Mouse (Mus musculus): Measurements from ENCODE around the gene Safb. TPM values are rescaled to one million over a fixed set of nuclear protein-coding genes. Genes with fewer than 3 reads are reported as not detected.
A peak's percentile ranks its signal among the peaks of the same experiment; 100 is the strongest.

The Safb gene
- polyA plus RNA-seq, 1 experiment from 2014 or later, result 66.4 TPM

DNA sequence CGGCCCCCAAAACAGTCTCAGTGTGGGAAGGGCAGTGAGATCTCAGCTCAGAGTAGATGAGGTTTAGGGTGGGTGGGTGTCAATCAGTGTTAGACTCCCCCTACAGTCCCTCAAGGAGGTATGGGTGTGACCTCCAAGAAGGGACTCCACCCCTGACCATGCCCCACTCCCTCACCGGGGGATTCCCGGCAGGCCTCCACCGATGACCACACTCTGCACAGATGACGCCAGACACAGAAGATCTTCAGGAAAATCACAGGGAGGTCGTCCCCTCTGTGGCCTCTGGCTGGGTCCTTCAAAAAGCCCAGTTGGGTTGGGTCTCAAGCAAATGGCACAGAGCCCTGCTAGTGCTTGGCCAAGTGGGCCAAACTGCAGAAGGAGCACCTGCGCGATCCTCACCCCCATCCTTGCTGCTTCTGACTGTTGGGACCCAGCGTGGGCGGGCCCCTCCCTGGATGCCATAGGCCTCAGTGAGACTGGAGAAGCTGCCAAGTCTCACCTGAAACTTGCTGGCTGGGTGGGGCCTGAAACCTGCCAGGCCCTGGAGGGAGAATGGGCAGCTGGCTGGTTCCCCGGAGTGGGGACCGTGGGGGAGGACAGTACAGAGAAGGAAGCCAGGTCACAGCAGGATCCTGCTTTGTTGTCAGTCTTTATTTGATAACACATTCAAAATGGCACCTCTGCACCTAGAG is 33.7 kb upstream of the Safb start:
- H3K27ac ChIP-seq, result no peak overlapping the region
- no peaks in the 10 kb centered on the region for H3K79me2 ChIP-seq (ENCODE audit: inconsistent target)
- no peak overlapping the region for H3K4me3 ChIP-seq (ENCODE audit: inconsistent target)

DNA sequence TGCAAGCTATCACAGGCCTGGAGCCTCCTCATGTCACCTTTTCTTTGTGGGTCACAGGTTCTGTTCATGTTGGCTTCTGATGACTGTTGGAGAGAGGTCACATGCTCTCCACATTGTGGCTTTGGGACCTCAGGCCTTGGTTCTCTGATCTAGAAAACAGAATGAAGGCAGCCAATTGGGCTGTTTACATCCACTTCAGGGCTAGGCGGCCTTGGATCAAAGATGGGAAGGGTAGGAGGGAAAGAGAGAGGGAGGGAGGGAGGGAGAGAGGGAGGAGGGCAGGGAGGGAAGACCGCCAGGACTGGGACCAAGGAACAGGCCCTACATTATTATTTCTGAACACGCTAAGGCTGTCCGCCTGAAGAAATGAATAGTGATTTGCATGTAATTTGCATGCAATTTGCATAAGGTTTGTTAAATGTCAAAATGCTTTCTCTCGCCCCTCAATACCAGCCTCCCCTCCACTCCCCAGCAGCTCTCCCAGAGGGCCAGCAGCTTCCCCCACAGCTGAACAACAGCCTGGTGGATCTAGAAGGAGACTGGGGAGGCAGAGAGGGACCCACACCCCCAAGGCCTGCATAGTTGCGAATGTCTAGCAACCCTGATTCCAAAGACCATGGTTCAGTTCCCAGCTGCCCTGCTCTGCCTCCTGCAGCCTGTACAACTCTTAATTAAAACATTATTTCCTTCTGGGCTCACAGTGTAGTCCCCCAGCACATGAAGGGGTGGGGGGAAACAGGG is 32.6 kb upstream of the Safb start:
- Histone ChIP-seq H3K36me3 (ENCODE audit: inconsistent target) (no peaks in the 10 kb centered on the region), H3K4me3 (ENCODE audit: inconsistent target) (no peak overlapping the region), H3K79me2 (ENCODE audit: inconsistent target) (no peaks in the 10 kb centered on the region), H3K27ac (no peak overlapping the region)
- WGBS (ENCODE audit: missing documents), result 98% methylated on average over 5 of the region's 6 CpGs

More for the DNA sequence above, 33.7 kb upstream of the Safb start:
- no peaks in the 10 kb centered on the region for H3K36me3 ChIP-seq (ENCODE audit: inconsistent target)
- 90% methylated on average over 12 of the region's 12 CpGs for WGBS (ENCODE audit: missing documents)

DNA sequence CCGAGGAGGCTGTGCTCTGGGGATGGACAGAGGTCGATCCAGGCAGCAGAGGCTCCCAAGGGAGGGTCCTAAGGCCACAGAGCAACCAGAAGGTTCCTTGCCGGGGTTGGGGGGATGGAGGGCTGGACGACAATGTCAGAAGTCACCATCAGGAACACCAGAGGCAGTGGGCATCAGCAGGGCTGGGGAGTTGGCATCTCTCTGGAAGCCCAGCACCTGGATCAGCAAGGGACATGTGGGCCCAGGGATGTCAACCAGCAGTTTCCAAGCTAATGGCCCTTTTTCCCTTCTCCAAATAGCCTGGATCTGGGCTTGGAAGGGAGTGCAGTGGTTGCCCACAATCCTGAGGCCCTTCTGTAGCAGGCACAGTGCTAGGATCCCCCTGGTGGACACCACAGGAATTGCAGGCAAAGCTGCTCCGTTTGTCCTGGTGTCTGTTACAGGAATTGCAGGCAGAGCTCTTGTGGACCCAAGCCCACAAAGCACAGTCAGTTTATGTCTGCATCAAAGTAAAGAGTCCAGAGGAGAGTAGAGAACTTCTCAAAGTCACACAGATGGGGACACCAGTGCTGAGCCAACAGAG is 31.8 kb upstream of the Safb start:
- Histone ChIP-seq H3K4me3 (ENCODE audit: inconsistent target) (no peak overlapping the region), H3K79me2 (ENCODE audit: inconsistent target) (no peaks in the 10 kb centered on the region), H3K27ac (no peak overlapping the region), H3K36me3 (ENCODE audit: inconsistent target) (no peaks in the 10 kb centered on the region)
- 67% methylated on average over 5 of the region's 5 CpGs for WGBS (ENCODE audit: missing documents)

DNA sequence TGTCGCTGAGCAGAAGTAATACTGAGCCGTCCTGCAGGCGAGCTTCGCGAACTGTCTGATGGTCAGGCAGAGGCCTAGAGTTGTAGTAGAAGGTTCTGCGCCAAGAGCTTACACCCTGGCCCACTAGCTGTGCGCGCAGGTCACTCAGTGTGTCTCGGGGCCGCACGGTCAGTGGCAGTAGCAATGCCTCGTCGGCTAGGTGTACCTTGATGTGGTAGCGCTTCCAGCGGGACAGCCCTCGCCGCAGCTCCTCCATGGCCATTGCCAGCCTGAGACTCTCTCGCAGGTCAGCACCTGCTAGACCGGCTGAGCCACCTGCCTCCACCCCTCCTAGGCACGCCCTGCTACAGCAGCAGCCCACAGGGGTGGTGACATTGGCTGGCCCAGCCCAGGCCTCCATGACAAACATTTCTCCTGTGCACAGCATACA is 30.5 kb upstream of the Safb start, which contains the start of gene Gm20219:
Gene Gm20219 (minus strand): TSS at position 266 of the 430 bp plus-strand sequence.
- Histone ChIP-seq H3K27ac (no peak within 1 kb of the TSS), H3K79me2 (ENCODE audit: inconsistent target) (no peaks in the 10 kb centered on the region), H3K36me3 (ENCODE audit: inconsistent target) (no peaks in the 10 kb centered on the region), H3K4me3 (ENCODE audit: inconsistent target) (no peak within 1 kb of the TSS)
- WGBS (ENCODE audit: missing documents), result 94% methylated on average over 20 of the region's 20 CpGs

DNA sequence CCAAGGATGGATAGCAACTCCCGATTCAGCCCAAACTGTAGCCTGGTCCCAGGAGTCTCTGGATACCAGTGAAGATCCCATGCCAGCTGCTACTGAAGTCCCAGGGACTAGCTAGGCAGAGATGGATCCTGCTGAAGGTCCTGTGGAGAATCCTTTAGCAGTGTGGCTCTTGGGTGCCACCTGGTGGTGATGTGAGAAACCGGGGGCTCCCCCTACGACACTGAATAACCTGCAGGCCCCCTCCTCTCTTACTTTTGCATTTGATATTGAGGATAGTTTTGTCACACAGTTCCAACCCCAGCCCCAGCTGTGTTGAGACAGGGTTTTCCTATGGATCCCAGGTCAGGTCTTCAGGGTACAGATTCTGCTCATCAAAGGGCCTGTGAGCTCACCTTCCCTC is 26.2 kb upstream of the Safb start:
- no peak overlapping the region for H3K27ac ChIP-seq
- WGBS (ENCODE audit: missing documents), result 22% methylated on average over 3 of the region's 3 CpGs
- peaks cover 24% of the 10 kb centered on the region for H3K36me3 ChIP-seq (ENCODE audit: inconsistent target)
- H3K79me2 ChIP-seq (ENCODE audit: inconsistent target), result no peaks in the 10 kb centered on the region
- no peak overlapping the region for H3K4me3 ChIP-seq (ENCODE audit: inconsistent target)

DNA sequence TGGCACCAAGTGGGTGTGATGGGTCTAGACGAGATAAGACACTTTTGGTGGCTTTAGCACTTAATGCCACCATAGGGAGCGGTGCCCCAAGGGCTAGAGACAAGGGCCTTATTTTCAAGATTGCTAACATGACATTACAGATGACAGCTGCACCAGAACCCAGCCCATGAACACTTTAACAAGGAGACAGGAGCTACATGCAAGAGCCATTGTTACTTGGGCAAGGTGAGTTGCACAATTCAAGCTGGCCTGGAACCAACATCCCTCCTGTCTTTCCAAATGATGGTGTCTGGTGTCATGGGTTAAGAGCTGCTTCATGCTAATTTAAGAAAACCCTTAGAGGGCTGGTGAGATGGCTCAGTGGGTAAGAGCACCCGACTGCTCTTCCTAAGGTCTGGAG is 25.2 kb upstream of the Safb start:
- peaks cover 33% of the 10 kb centered on the region for H3K36me3 ChIP-seq (ENCODE audit: inconsistent target)
- H3K4me3 ChIP-seq (ENCODE audit: inconsistent target), result no peak overlapping the region
- no peaks in the 10 kb centered on the region for H3K79me2 ChIP-seq (ENCODE audit: inconsistent target)
- WGBS (ENCODE audit: missing documents), result 75% methylated on average over 2 of the region's 3 CpGs
- no peak overlapping the region for H3K27ac ChIP-seq

DNA sequence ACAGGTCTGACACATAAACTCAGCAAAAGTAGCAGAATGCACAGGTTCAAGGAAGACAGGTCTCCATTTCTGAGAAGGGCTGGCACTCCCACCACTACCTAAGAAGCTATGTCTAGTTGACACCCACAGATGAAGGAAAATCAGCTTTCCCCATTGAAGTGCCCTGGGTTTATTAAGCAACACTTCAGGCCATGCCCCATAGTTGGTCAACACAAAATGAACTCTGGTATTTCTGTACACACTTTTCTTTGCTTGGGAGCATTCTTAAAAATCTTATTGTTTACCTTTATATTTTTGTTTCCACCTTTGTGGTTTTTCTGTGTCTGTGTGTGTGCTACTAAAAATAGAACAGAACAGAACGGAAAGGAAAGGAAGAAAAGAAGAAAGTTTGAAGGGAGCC is 24.5 kb upstream of the Safb start:
- 38% methylated on average over 1 of the region's 1 CpGs for WGBS (ENCODE audit: missing documents)
- H3K4me3 ChIP-seq (ENCODE audit: inconsistent target), result no peak overlapping the region
- H3K36me3 ChIP-seq (ENCODE audit: inconsistent target), result peaks cover 40% of the 10 kb centered on the region
- H3K27ac ChIP-seq, result no peak overlapping the region
- no peaks in the 10 kb centered on the region for H3K79me2 ChIP-seq (ENCODE audit: inconsistent target)

DNA sequence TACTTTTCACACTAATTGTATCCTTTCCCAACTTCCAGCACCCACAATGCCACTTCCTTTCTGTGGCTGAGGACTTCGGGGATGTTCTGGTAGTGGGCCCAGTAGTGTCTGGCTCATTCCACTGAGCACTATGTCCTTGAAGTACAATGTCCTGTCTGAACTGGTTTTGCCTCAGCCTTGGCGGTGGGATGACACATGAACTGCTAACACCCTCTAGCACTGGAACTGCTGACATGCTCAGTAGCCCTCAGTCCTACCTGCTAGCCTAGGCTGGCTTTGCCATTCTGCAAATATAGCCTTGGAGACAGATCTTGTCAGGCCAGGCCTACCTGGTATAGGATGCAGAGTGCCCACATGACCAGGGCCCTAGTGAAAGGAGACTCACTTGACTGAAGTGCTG is 22.8 kb upstream of the Safb start:
- H3K27ac ChIP-seq, result no peak overlapping the region
- no peaks in the 10 kb centered on the region for H3K79me2 ChIP-seq (ENCODE audit: inconsistent target)
- WGBS (ENCODE audit: missing documents), result 75% methylated on average over 2 of the region's 2 CpGs
- peaks cover 55% of the 10 kb centered on the region for H3K36me3 ChIP-seq (ENCODE audit: inconsistent target)
- no peak overlapping the region for H3K4me3 ChIP-seq (ENCODE audit: inconsistent target)

DNA sequence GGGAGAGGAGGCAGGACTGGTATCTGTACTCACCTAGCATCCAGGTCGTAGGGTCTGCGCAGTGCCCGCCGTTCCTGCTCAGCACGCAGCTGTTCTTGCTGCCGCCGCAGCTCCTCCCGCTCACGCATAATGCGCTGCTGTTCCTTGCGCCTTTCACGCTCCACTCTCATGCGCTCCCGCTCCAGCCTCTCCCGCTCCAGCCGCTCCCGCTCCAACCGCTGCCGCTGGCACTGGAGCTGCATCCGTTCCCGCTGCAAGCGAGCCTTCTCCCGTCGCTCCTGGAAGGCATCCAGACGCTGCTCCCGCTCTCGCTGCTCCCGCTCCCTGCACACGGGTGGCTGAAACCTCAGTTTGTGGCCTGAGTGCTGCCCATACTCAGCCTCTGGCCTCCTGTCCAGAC is 18.3 kb upstream of the Safb start:
- Histone ChIP-seq H3K4me3 (ENCODE audit: inconsistent target) (no peak overlapping the region), H3K27ac (no peak overlapping the region), H3K79me2 (ENCODE audit: inconsistent target) (no peaks in the 10 kb centered on the region), H3K36me3 (ENCODE audit: inconsistent target) (peaks cover 98% of the 10 kb centered on the region)
- 93% methylated on average over 29 of the region's 29 CpGs for WGBS (ENCODE audit: missing documents)

DNA sequence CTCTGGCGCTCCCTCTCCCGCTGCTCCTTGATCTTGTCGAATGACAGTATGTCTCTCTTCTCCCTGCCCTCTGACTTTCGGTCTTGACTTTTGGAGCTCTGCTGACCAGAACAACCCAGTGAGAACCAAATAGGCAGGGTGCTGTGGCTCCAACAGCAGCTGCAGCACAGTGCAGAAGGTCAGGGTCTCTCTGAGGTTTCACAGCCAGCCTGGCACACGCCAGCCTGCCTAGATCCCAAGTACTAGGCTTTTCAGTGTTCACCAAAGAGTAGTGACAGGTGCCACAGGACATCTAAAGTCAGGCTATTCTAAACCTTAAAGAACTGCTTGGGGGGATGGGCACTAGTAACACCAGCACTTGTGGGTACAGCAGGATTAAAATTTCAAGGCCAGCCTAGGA is 17.7 kb upstream of the Safb start:
- no peaks in the 10 kb centered on the region; the same call in 1 of the 2 replicates for H3K79me2 ChIP-seq (ENCODE audit: inconsistent target)
- H3K27ac ChIP-seq, result no peak overlapping the region
- 88% methylated on average over 5 of the region's 5 CpGs for WGBS (ENCODE audit: missing documents)
- H3K36me3 ChIP-seq (ENCODE audit: inconsistent target), result peaks cover 98% of the 10 kb centered on the region
- no peak overlapping the region for H3K4me3 ChIP-seq (ENCODE audit: inconsistent target)

DNA sequence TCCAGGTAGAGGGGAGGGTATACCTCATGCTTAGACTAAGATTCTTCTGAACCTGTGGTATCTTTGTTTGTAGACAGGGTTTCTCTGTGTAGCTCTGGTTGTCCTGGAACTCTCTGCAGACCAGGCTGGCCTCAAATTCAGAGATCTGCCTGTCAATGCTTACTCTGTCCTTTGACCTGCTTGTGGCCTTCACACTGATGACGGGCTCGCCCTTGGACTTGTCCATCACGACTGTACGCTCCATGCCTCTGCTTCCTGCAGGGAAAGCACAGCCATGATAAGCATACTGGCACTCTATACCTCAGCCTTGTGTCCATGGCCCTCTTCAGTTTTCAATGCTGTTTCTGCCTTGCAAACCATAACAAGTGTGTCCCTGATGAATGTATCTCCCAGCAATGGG is 17.3 kb upstream of the Safb start:
- WGBS (ENCODE audit: missing documents), result 94% methylated on average over 4 of the region's 4 CpGs
- H3K79me2 ChIP-seq (ENCODE audit: inconsistent target), result no peaks in the 10 kb centered on the region; the same call in 1 of the 2 replicates

DNA sequence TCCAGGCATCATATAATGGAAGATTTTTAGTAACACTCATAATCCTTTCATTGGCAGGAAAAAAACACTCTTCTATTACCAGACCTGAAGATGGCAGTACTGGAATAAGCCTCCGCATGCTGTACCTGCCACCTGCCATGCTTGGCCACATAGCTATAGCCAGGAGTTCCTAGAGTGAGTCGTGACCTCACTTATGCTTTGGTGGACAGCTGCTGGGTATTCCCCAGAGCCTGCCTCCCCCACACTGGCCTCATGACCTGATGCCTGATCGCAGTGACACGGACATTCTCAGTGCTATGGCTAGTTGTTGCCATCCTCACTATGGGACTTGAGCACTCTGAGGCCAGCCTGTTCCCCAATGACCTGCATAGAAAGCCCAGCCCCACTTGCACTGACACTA is 14.3 kb upstream of the Safb start:
- Histone ChIP-seq H3K4me3 (ENCODE audit: inconsistent target) (no peak overlapping the region), H3K27ac (no peak overlapping the region), H3K79me2 (ENCODE audit: inconsistent target) (peaks cover 6% of the 10 kb centered on the region; the same call in 1 of the 2 replicates), H3K36me3 (ENCODE audit: inconsistent target) (peaks cover 92% of the 10 kb centered on the region)
- WGBS (ENCODE audit: missing documents), result 98% methylated on average over 4 of the region's 4 CpGs

More for the DNA sequence above, 17.3 kb upstream of the Safb start:
- Histone ChIP-seq H3K27ac (no peak overlapping the region), H3K4me3 (ENCODE audit: inconsistent target) (no peak overlapping the region), H3K36me3 (ENCODE audit: inconsistent target) (peaks cover 98% of the 10 kb centered on the region)

DNA sequence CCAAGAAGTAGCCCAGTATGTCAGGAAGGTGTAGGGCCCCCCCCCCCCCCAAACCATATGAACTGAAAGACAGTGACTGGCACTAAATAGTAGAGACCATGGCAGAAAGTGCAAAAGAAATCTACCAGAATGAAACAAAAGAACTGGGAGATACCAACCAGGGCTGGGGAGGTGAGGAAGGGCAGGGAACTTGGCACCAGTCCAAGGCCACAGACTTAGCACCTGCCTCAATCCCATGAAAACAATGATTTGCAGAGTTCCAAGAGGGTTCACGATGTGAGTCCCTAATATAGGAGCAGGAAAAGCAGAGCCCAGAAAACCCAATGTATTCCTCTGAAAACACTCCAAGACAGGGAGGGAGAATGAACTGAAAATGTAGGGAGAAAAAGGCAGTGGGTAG is 12.5 kb upstream of the Safb start:
- peaks cover 86% of the 10 kb centered on the region for H3K36me3 ChIP-seq (ENCODE audit: inconsistent target)
- WGBS (ENCODE audit: missing documents), result 93% methylated on average over 1 of the region's 1 CpGs
- no peak overlapping the region for H3K4me3 ChIP-seq (ENCODE audit: inconsistent target)
- no peak overlapping the region for H3K27ac ChIP-seq
- H3K79me2 ChIP-seq (ENCODE audit: inconsistent target), result peaks cover 10% of the 10 kb centered on the region; the same call in 1 of the 2 replicates

DNA sequence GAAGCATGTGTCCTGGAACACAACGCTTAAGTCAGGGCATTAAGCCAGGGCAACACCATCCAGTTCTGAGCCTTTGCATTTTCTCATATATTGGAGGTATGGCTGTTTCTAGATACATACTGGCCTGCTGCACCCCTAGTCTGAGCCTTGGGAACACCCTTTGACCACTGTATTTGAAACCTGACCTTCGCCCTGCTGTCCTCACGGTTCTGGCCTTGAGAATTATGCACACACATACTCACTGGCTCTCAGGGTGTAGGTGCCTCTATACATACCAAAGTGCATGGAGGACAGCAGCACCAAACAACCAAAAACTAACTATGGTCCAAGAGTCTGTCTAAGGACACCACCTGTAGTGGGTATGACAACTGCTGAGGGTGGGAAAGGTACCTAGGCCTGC is 11.7 kb upstream of the Safb start:
- H3K4me3 ChIP-seq (ENCODE audit: inconsistent target), result no peak overlapping the region
- peaks cover 18% of the 10 kb centered on the region for H3K79me2 ChIP-seq (ENCODE audit: inconsistent target)
- peaks cover 86% of the 10 kb centered on the region for H3K36me3 ChIP-seq (ENCODE audit: inconsistent target)
- no peak overlapping the region for H3K27ac ChIP-seq
- WGBS (ENCODE audit: missing documents), result 93% methylated on average over 3 of the region's 3 CpGs

DNA sequence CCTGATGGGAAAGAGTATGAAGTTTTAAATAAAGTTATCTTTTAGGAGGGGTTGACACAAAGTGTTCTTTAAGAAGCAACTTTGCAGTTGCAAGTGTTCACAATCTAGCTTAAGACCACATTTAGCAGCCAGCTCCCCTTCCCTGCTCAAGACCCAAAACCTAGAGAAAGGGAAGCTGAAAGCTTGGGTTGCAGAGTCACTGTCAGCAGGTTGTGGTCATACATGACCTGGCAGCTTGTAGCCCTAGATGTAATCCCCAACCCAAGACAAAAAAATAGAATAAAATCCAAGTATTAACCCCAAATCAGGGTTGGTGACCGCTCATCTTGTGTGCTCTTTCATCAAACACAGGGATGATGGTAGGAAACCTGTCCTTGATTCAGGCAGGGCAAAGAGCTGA is 1.6 kb upstream of the Safb start:
- 64% methylated on average over 1 of the region's 1 CpGs for WGBS (ENCODE audit: missing documents)
- H3K36me3 ChIP-seq (ENCODE audit: inconsistent target), result peaks cover 40% of the 10 kb centered on the region
- peak overlapping the region; percentile 95 for H3K27ac ChIP-seq
- H3K79me2 ChIP-seq (ENCODE audit: inconsistent target), result peaks cover 88% of the 10 kb centered on the region
- H3K4me3 ChIP-seq (ENCODE audit: inconsistent target), result peak overlapping the region; percentile 97
